Mouse (Mus musculus): ENCODE data around the gene Cd68.

- no peak for TF ChIP-seq POLR2A (IDR thresholded peaks at IDR 0.05; ENCODE audit: low read depth, low read length)
- no peak for TF ChIP-seq CTCF (IDR thresholded peaks at IDR 0.05; ENCODE audit: extremely low read depth, insufficient read length, insufficient replicate concordance, low read depth, low read length)
These were observed 32.7 kb downstream of the Cd68 start for GRCm38 (mm10) chr11:69633128-69633866.

All from small intestine, adult 2 months (tissue).